In the genomic region with DNA sequence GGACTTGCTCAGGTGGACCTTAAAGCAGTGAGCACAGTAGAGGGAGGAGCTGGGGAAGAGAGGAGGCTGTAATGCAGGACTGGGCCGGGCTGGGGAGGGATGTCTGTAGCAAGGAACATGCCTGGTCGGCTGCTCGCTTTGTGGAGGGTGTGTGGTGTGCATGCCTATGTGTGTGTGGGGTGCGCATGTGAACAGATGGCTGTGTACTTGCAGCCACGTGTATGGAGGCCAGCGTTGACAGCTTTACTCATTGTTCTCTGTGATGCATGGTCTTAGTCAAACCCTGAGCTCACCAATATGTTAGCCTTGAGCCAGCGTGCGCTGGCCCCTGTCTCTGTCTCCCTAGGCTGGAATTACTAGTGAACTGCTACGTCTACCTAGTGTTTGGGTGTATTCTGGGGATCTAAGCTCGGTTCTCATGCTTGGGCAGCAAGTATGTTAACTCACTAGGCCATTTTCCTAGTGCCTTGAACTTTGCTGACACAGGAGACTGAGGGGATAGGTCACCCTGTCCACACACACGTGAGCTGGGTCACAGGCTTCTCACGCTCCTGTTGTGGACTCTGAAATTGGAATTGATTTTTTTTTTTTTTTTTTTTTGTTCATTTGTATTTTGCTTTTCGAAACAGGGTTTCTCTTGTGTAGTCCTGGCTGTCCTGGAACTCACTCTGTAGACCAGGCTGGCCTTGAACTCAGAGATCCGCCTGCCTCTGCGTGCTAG, we compare ENCODE assay signal across 23 mouse cellular contexts. TPM values are rescaled to one million over a fixed set of nuclear protein-coding genes. Genes with fewer than 3 reads are reported as not detected.
DNase-seq lines count a peak whose midpoint lies in the region; ATAC-seq and TF ChIP-seq lines count a peak whose summit lies in the region.
"Had no signal": no experiment of that assay in that cellular context is flagged by ENCODE, and none has a peak within 500 bp of the region (broad histone marks: within the 10 kb centered on the region; RNA-seq: fewer than 3 reads in every experiment).

No protein-coding gene starts in this region.

- H3K27me3 ChIP-seq in hindbrain, embryonic 12.5 days, result no peaks in the 10 kb centered on the region
- no peaks in the 10 kb centered on the region for H3K27me3 ChIP-seq in hindbrain, embryonic 11.5 days (ENCODE audit: control insufficient read depth, insufficient read depth, low read length)
- no peaks in the 10 kb centered on the region for H3K27me3 ChIP-seq in liver, embryonic 13.5 days
- H3K27me3 ChIP-seq in liver, embryonic 12.5 days (replicated peaks), result no peaks in the 10 kb centered on the region
- no peaks in the 10 kb centered on the region for H3K27me3 ChIP-seq in liver, postnatal 0 days (ENCODE audit: insufficient read depth, low read length)
- no peaks in the 10 kb centered on the region for H3K27me3 ChIP-seq in midbrain, embryonic 15.5 days (replicated peaks)
- H3K27me3 ChIP-seq: embryonic facial prominence, embryonic 12.5 days had no signal

- no peaks in the 10 kb centered on the region for H3K4me1 ChIP-seq in hindbrain, embryonic 12.5 days
- H3K4me1 ChIP-seq in hindbrain, embryonic 11.5 days (replicated peaks; ENCODE audit: control insufficient read depth, insufficient read depth, low read length), result no peaks in the 10 kb centered on the region
- H3K4me1 ChIP-seq in liver, embryonic 13.5 days (replicated peaks), result peaks cover 31% of the 10 kb centered on the region
- peaks cover 16% of the 10 kb centered on the region for H3K4me1 ChIP-seq in liver, embryonic 12.5 days
- peaks cover 12% of the 10 kb centered on the region for H3K4me1 ChIP-seq in liver, postnatal 0 days (ENCODE audit: insufficient read depth)
- peaks cover 6% of the 10 kb centered on the region; the same call in 1 of the 2 replicates for H3K4me1 ChIP-seq in midbrain, embryonic 15.5 days
- H3K4me1 ChIP-seq: embryonic facial prominence, embryonic 12.5 days; hindbrain, embryonic 10.5 days had no signal

- TF ChIP-seq CTCF in liver, postnatal 0 days (IDR thresholded peaks at IDR 0.05; ENCODE audit: low read depth), result no peak

- no peak for TF ChIP-seq EP300 in liver, postnatal 0 days (IDR thresholded peaks at IDR 0.05; ENCODE audit: low read depth)

- no peak overlapping the region for H3K4me2 ChIP-seq in hindbrain, embryonic 12.5 days (replicated peaks)
- H3K4me2 ChIP-seq in hindbrain, embryonic 11.5 days (replicated peaks; ENCODE audit: low read depth, low read length), result no peak overlapping the region
- H3K4me2 ChIP-seq in liver, embryonic 13.5 days, result no peak overlapping the region
- no peak overlapping the region for H3K4me2 ChIP-seq in liver, embryonic 12.5 days
- H3K4me2 ChIP-seq in liver, postnatal 0 days (ENCODE audit: low read depth, low read length), result no peak overlapping the region
- no peak overlapping the region for H3K4me2 ChIP-seq in midbrain, embryonic 15.5 days
- H3K4me2 ChIP-seq: embryonic facial prominence, embryonic 12.5 days had no signal

- ATAC-seq in hindbrain, embryonic 12.5 days (ENCODE audit: low FRiP score), result no peak
- no peak for ATAC-seq in hindbrain, embryonic 11.5 days (ENCODE audit: low FRiP score)
- ATAC-seq in liver, embryonic 13.5 days (ENCODE audit: low read depth), result peak; percentile 8; the same call in 1 of the 2 replicates
- no peak for ATAC-seq in liver, embryonic 12.5 days
- peak; percentile 82 for ATAC-seq in liver, postnatal 0 days
- ATAC-seq in midbrain, embryonic 15.5 days (replicated peaks), result no peak
- ATAC-seq: CD4-positive, CD25-positive, alpha-beta regulatory T cell, adult 4 months had no signal

- no peak overlapping the region for H3K4me3 ChIP-seq in hindbrain, embryonic 12.5 days
- H3K4me3 ChIP-seq in hindbrain, embryonic 11.5 days (ENCODE audit: low read depth, low read length), result no peak overlapping the region
- H3K4me3 ChIP-seq in liver, embryonic 13.5 days (replicated peaks), result no peak overlapping the region
- no peak overlapping the region for H3K4me3 ChIP-seq in liver, embryonic 12.5 days
- H3K4me3 ChIP-seq in liver, postnatal 0 days (ENCODE audit: low read depth, low read length), result no peak overlapping the region
- H3K4me3 ChIP-seq in midbrain, embryonic 15.5 days, result no peak overlapping the region
- H3K4me3 ChIP-seq: embryonic facial prominence, embryonic 12.5 days; hindbrain, embryonic 10.5 days; limb, embryonic 10.5 days had no signal

- H3K9me3 ChIP-seq in hindbrain, embryonic 12.5 days (replicated peaks), result no peaks in the 10 kb centered on the region
- H3K9me3 ChIP-seq in hindbrain, embryonic 11.5 days (ENCODE audit: control insufficient read depth, low read length), result no peaks in the 10 kb centered on the region
- no peaks in the 10 kb centered on the region for H3K9me3 ChIP-seq in liver, embryonic 13.5 days (replicated peaks)
- H3K9me3 ChIP-seq in liver, embryonic 12.5 days (replicated peaks), result no peaks in the 10 kb centered on the region
- no peaks in the 10 kb centered on the region for H3K9me3 ChIP-seq in liver, postnatal 0 days (ENCODE audit: low read length)
- H3K9me3 ChIP-seq in midbrain, embryonic 15.5 days, result no peaks in the 10 kb centered on the region
- H3K9me3 ChIP-seq: embryonic facial prominence, embryonic 12.5 days; limb, embryonic 10.5 days had no signal

- no peak for DNase-seq in hindbrain, embryonic 11.5 days (ENCODE audit: low spot score)
- no peak for DNase-seq in liver, embryonic 13.5 days
- peak; percentile 35 to 58 for DNase-seq in layer of hippocampus, postnatal 14 days (ENCODE audit: low spot score in 2 of 2)
- no peak for DNase-seq in liver, postnatal 0 days
- DNase-seq: cerebellum, adult 11 months; gastrocnemius, postnatal 36 days; kidney, adult 11 months; kidney, postnatal 14 days; thymus, postnatal 14 days had no signal

- no peak overlapping the region for H3K27ac ChIP-seq in hindbrain, embryonic 12.5 days
- no peak overlapping the region for H3K27ac ChIP-seq in hindbrain, embryonic 11.5 days (ENCODE audit: low read depth, low read length)
- H3K27ac ChIP-seq in liver, embryonic 13.5 days, result no peak overlapping the region
- no peak overlapping the region for H3K27ac ChIP-seq in liver, embryonic 12.5 days
- H3K27ac ChIP-seq in liver, postnatal 0 days (ENCODE audit: low read depth), result peak overlapping the region; percentile 60; the same call in 1 of the 2 replicates
- H3K27ac ChIP-seq in midbrain, embryonic 15.5 days, result no peak overlapping the region
- H3K27ac ChIP-seq: embryonic facial prominence, embryonic 12.5 days; hindbrain, embryonic 10.5 days; limb, embryonic 10.5 days had no signal

- peaks cover 62% of the 10 kb centered on the region for H3K36me3 ChIP-seq in hindbrain, embryonic 12.5 days
- peaks cover 11% of the 10 kb centered on the region; the same call in 1 of the 2 replicates for H3K36me3 ChIP-seq in hindbrain, embryonic 11.5 days (ENCODE audit: control insufficient read depth, insufficient read depth, low read length)
- peaks cover 99% of the 10 kb centered on the region for H3K36me3 ChIP-seq in liver, embryonic 13.5 days
- peaks cover 99% of the 10 kb centered on the region for H3K36me3 ChIP-seq in liver, embryonic 12.5 days
- H3K36me3 ChIP-seq in liver, postnatal 0 days (replicated peaks; ENCODE audit: insufficient read depth, low read length), result peaks cover 84% of the 10 kb centered on the region
- peaks cover 32% of the 10 kb centered on the region for H3K36me3 ChIP-seq in midbrain, embryonic 15.5 days (replicated peaks)

- H3K9ac ChIP-seq in hindbrain, embryonic 12.5 days, result 0 out of 2 replicates have a peak overlapping the region, but pooled peaks have one; percentile 14
- no peak overlapping the region for H3K9ac ChIP-seq in hindbrain, embryonic 11.5 days (ENCODE audit: low read depth, low read length)
- no peak overlapping the region for H3K9ac ChIP-seq in liver, embryonic 13.5 days
- no peak overlapping the region for H3K9ac ChIP-seq in liver, embryonic 12.5 days
- no peak overlapping the region; the same call in 1 of the 2 replicates for H3K9ac ChIP-seq in liver, postnatal 0 days (replicated peaks)
- no peak overlapping the region for H3K9ac ChIP-seq in midbrain, embryonic 15.5 days
- H3K9ac ChIP-seq: embryonic facial prominence, embryonic 12.5 days had no signal

- 95% methylated on average over 15 of the region's 15 CpGs for WGBS in hindbrain, embryonic 12.5 days
- 92% methylated on average over 15 of the region's 15 CpGs for WGBS in hindbrain, embryonic 11.5 days
- 87% methylated on average over 15 of the region's 15 CpGs for WGBS in liver, embryonic 13.5 days (ENCODE audit: insufficient replicate concordance)
- 87% methylated on average over 15 of the region's 15 CpGs for WGBS in liver, embryonic 12.5 days (ENCODE audit: insufficient replicate concordance)
- 82% methylated on average over 15 of the region's 15 CpGs for WGBS in liver, postnatal 0 days (ENCODE audit: insufficient replicate concordance)
- WGBS in midbrain, embryonic 15.5 days, result 96% methylated on average over 15 of the region's 15 CpGs

RNA-seq across cellular contexts. Expression of gene Epn1, which starts 11.1 kb away (rescaled TPM):
- polyA plus RNA-seq in hindbrain, embryonic 12.5 days (2016; fragmentation: Nextera tagmentation; extraction: Ambion mirVana), result 74.5 and 79.6 TPM in 2 replicates
- 54.2 and 55.3 TPM in 2 replicates for polyA plus RNA-seq in hindbrain, embryonic 11.5 days (2014; fragmentation: Nextera tagmentation; extraction: Ambion mirVana)
- 45.6 and 48.2 TPM in 2 replicates for polyA plus RNA-seq in liver, embryonic 13.5 days (2015; fragmentation: Nextera tagmentation; extraction: Ambion mirVana)
- polyA plus RNA-seq in liver, embryonic 12.5 days (2016; fragmentation: Nextera tagmentation; extraction: Ambion mirVana), result 66.2 and 69.1 TPM in 2 replicates
- total RNA-seq in layer of hippocampus, postnatal 14 days (2021), result 100 to 1,000 TPM; 479 to 480 TPM
- polyA plus RNA-seq in liver, postnatal 0 days (2015; fragmentation: Nextera tagmentation; extraction: Ambion mirVana), result 34.7 and 38.0 TPM in 2 replicates
- polyA plus RNA-seq in midbrain, embryonic 15.5 days (2015; fragmentation: Nextera tagmentation; extraction: Ambion mirVana), result 119 and 124 TPM in 2 replicates

RNA-seq across cellular contexts. Expression of gene Rfpl4, which starts 25.6 kb away (rescaled TPM):
- polyA plus RNA-seq in hindbrain, embryonic 12.5 days (2016; fragmentation: Nextera tagmentation; extraction: Ambion mirVana), result not detected in 2 replicates
- not detected in 2 replicates for polyA plus RNA-seq in hindbrain, embryonic 11.5 days (2014; fragmentation: Nextera tagmentation; extraction: Ambion mirVana)
- polyA plus RNA-seq in liver, embryonic 13.5 days (2015; fragmentation: Nextera tagmentation; extraction: Ambion mirVana), result not detected in 2 replicates
- not detected in 2 replicates for polyA plus RNA-seq in liver, embryonic 12.5 days (2016; fragmentation: Nextera tagmentation; extraction: Ambion mirVana)
- not detected for total RNA-seq in layer of hippocampus, postnatal 14 days (2021)
- polyA plus RNA-seq in liver, postnatal 0 days (2015; fragmentation: Nextera tagmentation; extraction: Ambion mirVana), result not detected in 2 replicates
- polyA plus RNA-seq in midbrain, embryonic 15.5 days (2015; fragmentation: Nextera tagmentation; extraction: Ambion mirVana), result 0.14 TPM in 1 of 2 replicates, not detected in the other
- total RNA-seq: gastrocnemius, postnatal 36 days; megakaryocyte progenitor cell, adult 5-6 weeks; MEL; midbrain, postnatal 0 days had no signal
- polyA plus RNA-seq: embryonic facial prominence, embryonic 12.5 days; heart, embryonic 14.5 days; hindbrain, embryonic 10.5 days; limb, embryonic 10.5 days; lung, adult 2 months; midbrain, postnatal 0 days; neural tube, embryonic 11.5 days; small intestine, adult 2 months had no signal

RNA-seq across cellular contexts. Expression of gene U2af2, which starts 29.2 kb away (rescaled TPM):
- polyA plus RNA-seq in hindbrain, embryonic 12.5 days (2016; fragmentation: Nextera tagmentation; extraction: Ambion mirVana), result 136 and 138 TPM in 2 replicates
- polyA plus RNA-seq in hindbrain, embryonic 11.5 days (2014; fragmentation: Nextera tagmentation; extraction: Ambion mirVana), result 161 and 162 TPM in 2 replicates
- 79.1 and 83.0 TPM in 2 replicates for polyA plus RNA-seq in liver, embryonic 13.5 days (2015; fragmentation: Nextera tagmentation; extraction: Ambion mirVana)
- 97.6 and 109 TPM in 2 replicates for polyA plus RNA-seq in liver, embryonic 12.5 days (2016; fragmentation: Nextera tagmentation; extraction: Ambion mirVana)
- 100 to 1,000 TPM; 163 to 176 TPM for total RNA-seq in layer of hippocampus, postnatal 14 days (2021)
- 34.7 and 36.8 TPM in 2 replicates for polyA plus RNA-seq in liver, postnatal 0 days (2015; fragmentation: Nextera tagmentation; extraction: Ambion mirVana)
- polyA plus RNA-seq in midbrain, embryonic 15.5 days (2015; fragmentation: Nextera tagmentation; extraction: Ambion mirVana), result 103 and 107 TPM in 2 replicates

RNA-seq across cellular contexts. Expression of gene Rasl2-9, which starts 34.6 kb away (rescaled TPM):
- 0.31 and 0.41 TPM in 2 replicates for polyA plus RNA-seq in hindbrain, embryonic 12.5 days (2016; fragmentation: Nextera tagmentation; extraction: Ambion mirVana)
- 0.18 and 0.31 TPM in 2 replicates for polyA plus RNA-seq in hindbrain, embryonic 11.5 days (2014; fragmentation: Nextera tagmentation; extraction: Ambion mirVana)
- 0.19 and 0.24 TPM in 2 replicates for polyA plus RNA-seq in liver, embryonic 13.5 days (2015; fragmentation: Nextera tagmentation; extraction: Ambion mirVana)
- 0.38 TPM in 1 of 2 replicates, not detected in the other for polyA plus RNA-seq in liver, embryonic 12.5 days (2016; fragmentation: Nextera tagmentation; extraction: Ambion mirVana)
- total RNA-seq in layer of hippocampus, postnatal 14 days (2021), result not detected
- polyA plus RNA-seq in liver, postnatal 0 days (2015; fragmentation: Nextera tagmentation; extraction: Ambion mirVana), result 0.42 and 0.78 TPM in 2 replicates
- 0.28 and 0.63 TPM in 2 replicates for polyA plus RNA-seq in midbrain, embryonic 15.5 days (2015; fragmentation: Nextera tagmentation; extraction: Ambion mirVana)
- total RNA-seq: megakaryocyte progenitor cell, adult 5-6 weeks; MEL; midbrain, postnatal 0 days had no signal
- polyA plus RNA-seq: neural tube, embryonic 11.5 days had no signal

RNA-seq across cellular contexts. Expression of gene Zfp580, which starts 39.8 kb away (rescaled TPM):
- polyA plus RNA-seq in hindbrain, embryonic 12.5 days (2016; fragmentation: Nextera tagmentation; extraction: Ambion mirVana), result 45.4 and 51.8 TPM in 2 replicates
- polyA plus RNA-seq in hindbrain, embryonic 11.5 days (2014; fragmentation: Nextera tagmentation; extraction: Ambion mirVana), result 32.4 and 37.5 TPM in 2 replicates
- polyA plus RNA-seq in liver, embryonic 13.5 days (2015; fragmentation: Nextera tagmentation; extraction: Ambion mirVana), result 2.2 and 2.7 TPM in 2 replicates
- 5.2 and 5.6 TPM in 2 replicates for polyA plus RNA-seq in liver, embryonic 12.5 days (2016; fragmentation: Nextera tagmentation; extraction: Ambion mirVana)
- 10 to 100 TPM; 57.8 to 63.2 TPM for total RNA-seq in layer of hippocampus, postnatal 14 days (2021)
- 3.2 and 4.4 TPM in 2 replicates for polyA plus RNA-seq in liver, postnatal 0 days (2015; fragmentation: Nextera tagmentation; extraction: Ambion mirVana)
- 106 and 110 TPM in 2 replicates for polyA plus RNA-seq in midbrain, embryonic 15.5 days (2015; fragmentation: Nextera tagmentation; extraction: Ambion mirVana)

Comparison
In these comparisons a context has a peak if more than half of its experiments do, and no peak if none do; other contexts are left out.
1. ATAC-seq: peak in liver, embryonic 13.5 days (single experiment) and liver, postnatal 0 days (single experiment); none in hindbrain, embryonic 12.5 days (single experiment), hindbrain, embryonic 11.5 days (single experiment), liver, embryonic 12.5 days (single experiment) and midbrain, embryonic 15.5 days (single experiment).
2. DNase-seq: peak in layer of hippocampus, postnatal 14 days (2 of 2); none in hindbrain, embryonic 11.5 days (single experiment), liver, embryonic 13.5 days (single experiment) and liver, postnatal 0 days (single experiment).